Mouse (Mus musculus): Measurements from ENCODE around the gene Nipa1. TPM values are rescaled to one million over a fixed set of nuclear protein-coding genes. Genes with fewer than 3 reads are reported as not detected.
A peak's percentile ranks its signal among the peaks of the same experiment; 100 is the strongest.
"Not testable (repeated sequence)": the region's sequence is repeated elsewhere in the genome, so short reads cannot be mapped to it uniquely, and the experiment has no call there.

Gene Nipa1
- polyA plus RNA-seq, 1 experiment from 2014 or later = 9.6 TPM

DNA sequence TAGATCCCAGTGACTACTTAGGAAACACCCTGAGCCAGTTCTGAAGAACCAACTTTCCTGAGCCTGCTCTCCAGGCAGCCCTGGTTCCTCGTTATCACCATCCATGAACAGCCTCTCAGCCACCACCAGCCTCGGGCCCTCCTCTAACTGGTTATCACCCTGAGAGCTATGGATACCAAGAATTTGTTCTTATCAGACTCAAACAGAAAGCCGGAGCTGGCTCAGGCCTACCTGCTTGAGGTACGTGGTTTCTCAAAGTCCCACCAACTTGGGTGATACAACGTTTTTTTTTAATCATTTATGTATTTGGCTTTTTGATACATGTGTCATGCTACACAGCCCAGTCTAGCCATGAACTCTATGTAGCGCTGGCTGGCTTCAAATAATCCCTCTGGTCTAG lies 4.6 kb downstream of the Nipa1 start:
- no peak overlapping the region for H3K4me3 ChIP-seq (ENCODE audit: low read depth, low read length)
- H3K9ac ChIP-seq (ENCODE audit: low read length) = no peak overlapping the region
- H3K4me1 ChIP-seq (replicated peaks; ENCODE audit: control insufficient read depth, insufficient read depth, low read length) = no peaks in the 10 kb centered on the region
- 83% methylated on average over 6 of the region's 6 CpGs for whole genome bisulfite sequencing
- H3K4me2 ChIP-seq (ENCODE audit: low read depth, low read length, severe bottlenecking) = no peak overlapping the region
- H3K9me3 ChIP-seq (ENCODE audit: control insufficient read depth, low read length) = no peaks in the 10 kb centered on the region
- H3K27me3 ChIP-seq (ENCODE audit: control insufficient read depth, insufficient read depth, low read length) = no peaks in the 10 kb centered on the region
- DNase-seq (ENCODE audit: low spot score) (no peak), ATAC-seq (replicated peaks; ENCODE audit: low FRiP score) (no peak)
- H3K27ac ChIP-seq (ENCODE audit: low read depth, low read length) = no peak overlapping the region
- no peaks in the 10 kb centered on the region for H3K36me3 ChIP-seq (ENCODE audit: control insufficient read depth, insufficient read depth, low read length)

GRCm38 (mm10) chr7:56014002-56014702 lies 5.6 kb downstream of the Nipa1 start:
- WGBS = 87% methylated on average over 6 of the region's 18 CpGs
- not testable (repeated sequence) for H3K4me3 ChIP-seq (ENCODE audit: low read depth, low read length); H3K9ac ChIP-seq (ENCODE audit: low read length); DNase-seq (ENCODE audit: low spot score); H3K27ac ChIP-seq (ENCODE audit: low read depth, low read length); ATAC-seq (replicated peaks; ENCODE audit: low FRiP score); H3K4me2 ChIP-seq (ENCODE audit: low read depth, low read length, severe bottlenecking); H3K4me1 ChIP-seq (replicated peaks; ENCODE audit: control insufficient read depth, insufficient read depth, low read length); H3K36me3 ChIP-seq (ENCODE audit: control insufficient read depth, insufficient read depth, low read length); H3K9me3 ChIP-seq (ENCODE audit: control insufficient read depth, low read length); H3K27me3 ChIP-seq (ENCODE audit: control insufficient read depth, insufficient read depth, low read length)

GRCm38 (mm10) chr7:56013261-56014001 lies 6.3 kb downstream of the Nipa1 start:
- Histone ChIP-seq H3K4me1 (replicated peaks; ENCODE audit: control insufficient read depth, insufficient read depth, low read length) (no peaks in the 10 kb centered on the region), H3K27me3 (ENCODE audit: control insufficient read depth, insufficient read depth, low read length) (no peaks in the 10 kb centered on the region), H3K4me3 (ENCODE audit: low read depth, low read length) (no peak overlapping the region), H3K9ac (ENCODE audit: low read length) (no peak overlapping the region), H3K27ac (ENCODE audit: low read depth, low read length) (no peak overlapping the region), H3K4me2 (ENCODE audit: low read depth, low read length, severe bottlenecking) (no peak overlapping the region), H3K9me3 (ENCODE audit: control insufficient read depth, low read length) (no peaks in the 10 kb centered on the region), H3K36me3 (ENCODE audit: control insufficient read depth, insufficient read depth, low read length) (no peaks in the 10 kb centered on the region)
- WGBS = 97% methylated on average over 14 of the region's 14 CpGs
- ATAC-seq (replicated peaks; ENCODE audit: low FRiP score) (no peak), DNase-seq (ENCODE audit: low spot score) (no peak)

GRCm38 (mm10) chr7:56011018-56011333 lies 8.8 kb downstream of the Nipa1 start:
- Histone ChIP-seq H3K4me3 (ENCODE audit: low read depth, low read length) (no peak overlapping the region), H3K36me3 (ENCODE audit: control insufficient read depth, insufficient read depth, low read length) (no peaks in the 10 kb centered on the region), H3K4me2 (ENCODE audit: low read depth, low read length, severe bottlenecking) (no peak overlapping the region), H3K9me3 (ENCODE audit: control insufficient read depth, low read length) (no peaks in the 10 kb centered on the region), H3K9ac (ENCODE audit: low read length) (no peak overlapping the region), H3K27ac (ENCODE audit: low read depth, low read length) (no peak overlapping the region), H3K27me3 (ENCODE audit: control insufficient read depth, insufficient read depth, low read length) (no peaks in the 10 kb centered on the region), H3K4me1 (replicated peaks; ENCODE audit: control insufficient read depth, insufficient read depth, low read length) (no peaks in the 10 kb centered on the region)
- no peak for ATAC-seq (replicated peaks; ENCODE audit: low FRiP score)
- no peak for DNase-seq (ENCODE audit: low spot score)

GRCm38 (mm10) chr7:56010318-56011017 lies 9.3 kb downstream of the Nipa1 start:
- H3K27ac ChIP-seq (ENCODE audit: low read depth, low read length) = no peak overlapping the region
- H3K27me3 ChIP-seq (ENCODE audit: control insufficient read depth, insufficient read depth, low read length) = no peaks in the 10 kb centered on the region
- DNase-seq (ENCODE audit: low spot score) (no peak), ATAC-seq (replicated peaks; ENCODE audit: low FRiP score) (no peak)
- WGBS = 85% methylated on average over 4 of the region's 4 CpGs
- no peak overlapping the region for H3K9ac ChIP-seq (ENCODE audit: low read length)
- H3K4me3 ChIP-seq (ENCODE audit: low read depth, low read length) = no peak overlapping the region
- no peaks in the 10 kb centered on the region for H3K9me3 ChIP-seq (ENCODE audit: control insufficient read depth, low read length)
- H3K36me3 ChIP-seq (ENCODE audit: control insufficient read depth, insufficient read depth, low read length) = no peaks in the 10 kb centered on the region
- H3K4me2 ChIP-seq (ENCODE audit: low read depth, low read length, severe bottlenecking) = no peak overlapping the region
- H3K4me1 ChIP-seq (replicated peaks; ENCODE audit: control insufficient read depth, insufficient read depth, low read length) = no peaks in the 10 kb centered on the region

- H3K36me3 ChIP-seq (ENCODE audit: control insufficient read depth, insufficient read depth, low read length) = no peaks in the 10 kb centered on the region
- no peak overlapping the region for H3K9ac ChIP-seq (ENCODE audit: low read length)
- 3% methylated on average over 4 of the region's 4 CpGs for WGBS
- DNase-seq (ENCODE audit: low spot score) (no peak), ATAC-seq (replicated peaks; ENCODE audit: low FRiP score) (no peak)
- no peaks in the 10 kb centered on the region for H3K9me3 ChIP-seq (ENCODE audit: control insufficient read depth, low read length)
- no peaks in the 10 kb centered on the region for H3K27me3 ChIP-seq (ENCODE audit: control insufficient read depth, insufficient read depth, low read length)
- no peak overlapping the region for H3K4me3 ChIP-seq (ENCODE audit: low read depth, low read length)
- H3K4me2 ChIP-seq (ENCODE audit: low read depth, low read length, severe bottlenecking) = no peak overlapping the region
- H3K27ac ChIP-seq (ENCODE audit: low read depth, low read length) = no peak overlapping the region
- no peaks in the 10 kb centered on the region for H3K4me1 ChIP-seq (replicated peaks; ENCODE audit: control insufficient read depth, insufficient read depth, low read length)
Measured at GRCm38 (mm10) chr7:55998997-55999396, 20.8 kb downstream of the Nipa1 start.

DNA sequence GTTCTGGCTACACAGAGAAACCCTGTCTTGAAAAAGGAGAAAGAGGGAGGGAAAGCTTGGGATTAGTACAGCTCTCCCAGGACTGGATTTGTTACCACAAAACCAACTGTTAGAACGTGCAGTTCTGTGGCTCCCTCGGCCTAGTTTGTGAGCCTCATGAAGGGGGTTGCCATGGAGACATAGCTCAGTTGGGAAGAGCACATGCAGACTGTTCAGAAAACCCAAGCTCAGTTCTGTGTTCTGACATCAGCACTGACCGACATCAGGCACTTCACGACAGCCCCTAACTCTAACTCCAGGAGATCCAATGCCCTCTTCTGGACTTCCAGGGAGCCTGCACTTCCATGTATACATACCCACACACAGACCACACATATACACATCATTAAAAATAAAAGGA lies 24.7 kb downstream of the Nipa1 start:
- Histone ChIP-seq H3K36me3 (ENCODE audit: control insufficient read depth, insufficient read depth, low read length) (no peaks in the 10 kb centered on the region; the same call in 1 of the 2 replicates), H3K9me3 (ENCODE audit: control insufficient read depth, low read length) (no peaks in the 10 kb centered on the region), H3K9ac (ENCODE audit: low read length) (no peak overlapping the region), H3K27ac (ENCODE audit: low read depth, low read length) (no peak overlapping the region), H3K27me3 (ENCODE audit: control insufficient read depth, insufficient read depth, low read length) (no peaks in the 10 kb centered on the region), H3K4me3 (ENCODE audit: low read depth, low read length) (no peak overlapping the region), H3K4me2 (ENCODE audit: low read depth, low read length, severe bottlenecking) (no peak overlapping the region), H3K4me1 (replicated peaks; ENCODE audit: control insufficient read depth, insufficient read depth, low read length) (no peaks in the 10 kb centered on the region)
- WGBS = 41% methylated on average over 4 of the region's 4 CpGs
- DNase-seq (ENCODE audit: low spot score) (no peak), ATAC-seq (replicated peaks; ENCODE audit: low FRiP score) (peak; percentile 53; the same call in 1 of the 2 replicates)

DNA sequence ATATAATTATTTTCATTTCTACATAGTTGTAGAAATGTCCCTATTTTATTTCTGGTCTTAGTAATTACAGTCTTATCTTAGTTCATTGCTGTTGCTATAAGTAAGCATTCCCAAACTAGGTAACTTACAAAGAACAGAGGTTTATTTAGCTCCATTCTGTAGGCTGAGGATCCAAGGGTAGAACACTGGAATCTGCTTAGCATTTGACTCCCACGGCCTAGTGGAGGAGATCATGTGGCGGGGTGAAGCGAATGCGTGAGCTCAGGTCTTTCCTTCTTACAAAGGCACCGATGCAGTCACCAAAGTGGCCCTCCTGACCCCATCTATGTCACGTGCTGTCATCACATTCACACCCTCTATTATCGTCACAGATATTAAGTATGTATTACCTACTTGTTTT lies 27.9 kb downstream of the Nipa1 start:
- DNase-seq (ENCODE audit: low spot score) (no peak), ATAC-seq (replicated peaks; ENCODE audit: low FRiP score) (no peak)
- Histone ChIP-seq H3K9me3 (ENCODE audit: control insufficient read depth, low read length) (no peaks in the 10 kb centered on the region), H3K9ac (ENCODE audit: low read length) (no peak overlapping the region), H3K4me3 (ENCODE audit: low read depth, low read length) (no peak overlapping the region), H3K4me1 (replicated peaks; ENCODE audit: control insufficient read depth, insufficient read depth, low read length) (no peaks in the 10 kb centered on the region), H3K36me3 (ENCODE audit: control insufficient read depth, insufficient read depth, low read length) (no peaks in the 10 kb centered on the region; the same call in 1 of the 2 replicates), H3K27me3 (ENCODE audit: control insufficient read depth, insufficient read depth, low read length) (no peaks in the 10 kb centered on the region), H3K27ac (ENCODE audit: low read depth, low read length) (no peak overlapping the region), H3K4me2 (ENCODE audit: low read depth, low read length, severe bottlenecking) (no peak overlapping the region)
- WGBS = 92% methylated on average over 7 of the region's 7 CpGs

All from forebrain, embryonic 11.5 days (tissue).